Mouse (Mus musculus) heart, postnatal 0 days (tissue): ENCODE data around the gene Aspdh.

ENCODE experiments used
- CTCF ChIP-seq: IDR thresholded peaks from 2 replicates; pipeline ENCODE4 v1.5.1; 2016; ENCODE audit warnings: antibody characterized with exemption, control low read depth, low read depth
- EP300 ChIP-seq: IDR thresholded peaks from 2 replicates; pipeline ENCODE4 v1.6.1; 2016; ENCODE audit warnings: antibody characterized with exemption, low read depth

DNA sequence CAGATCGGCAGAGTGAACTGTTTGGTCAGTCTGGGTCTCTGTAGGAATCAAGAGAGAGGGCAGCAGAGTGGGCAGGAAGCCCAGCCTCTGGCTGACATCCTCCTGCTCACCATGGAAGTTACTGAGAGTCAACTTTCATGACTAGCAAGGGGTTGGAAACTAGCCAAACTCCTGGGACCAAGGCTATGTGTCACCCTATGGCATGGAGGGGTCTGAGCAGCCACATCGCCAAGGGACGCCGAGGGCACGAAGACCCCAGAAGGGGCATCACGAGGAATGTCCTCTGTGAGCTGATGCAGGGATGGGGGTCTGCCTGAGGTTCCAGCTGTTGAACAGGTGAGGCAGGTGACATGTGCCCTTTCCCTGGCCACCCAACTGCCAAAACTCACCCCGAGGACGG lies 23.4 kb downstream of the Aspdh start:
- TF ChIP-seq CTCF (no peak), EP300 (no peak)
